Mouse (Mus musculus) ovary, adult 2 months (tissue): ENCODE data around the gene Vmn2r54. TPM values are rescaled to one million over a fixed set of nuclear protein-coding genes. Genes with fewer than 3 reads are reported as not detected.

Experiments used
- polyA plus RNA-seq: library from polyadenylated mRNA; depleted of rRNA; stranded (reverse); fragments of >200 nt; gene quantifications from 2 replicates; pipeline ENCODE4 v1.2.3, GENCODE M21; 2012; rRNA removed

Vmn2r54 gene
- not detected in 2 replicates for polyA plus RNA-seq

DNA sequence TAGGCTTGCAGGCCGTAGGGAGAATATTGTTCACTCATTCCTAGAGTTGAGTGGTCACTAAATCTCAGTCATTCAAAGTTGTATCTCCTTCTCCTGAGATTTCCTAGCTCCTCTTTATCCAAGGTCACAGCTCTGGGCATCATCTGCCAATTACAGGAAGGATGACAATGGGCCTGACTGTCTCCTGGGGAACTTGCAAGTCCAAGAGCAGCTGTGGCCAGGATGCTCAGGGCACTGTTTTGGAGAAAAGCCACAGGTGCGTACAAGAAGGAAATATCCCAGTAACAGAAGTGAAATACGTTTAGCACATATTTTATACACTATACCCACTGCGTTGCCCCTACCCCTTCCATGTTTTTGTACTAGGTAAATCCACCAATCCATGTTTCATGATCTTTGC lies at the start of gene Vmn2r54:
Gene Vmn2r54, minus strand, starts transcription at position 101 of the 400 bp plus-strand sequence.

GRCm38 (mm10) chr7:12684903-12685302 lies 44.8 kb upstream of the Vmn2r54 start, which contains the start of gene Vmn2r55:
TSS of gene Vmn2r55 (minus strand) at chr7:12685003.

GRCm38 (mm10) chr7:12608688-12609087 lies 31.4 kb downstream of the Vmn2r54 start, which contains the start of gene Vmn2r53:
TSS of gene Vmn2r53 (minus strand) at chr7:12608788.

Other genes starting within 250 kb of the Vmn2r54 start
- gene Zfp551, start 217.6 kb downstream of the Vmn2r54 start, polyA plus RNA-seq = 0.76 and 1.3 TPM in 2 replicates
- gene Zfp606, start 162.0 kb downstream of the Vmn2r54 start, polyA plus RNA-seq = 5.5 and 6.0 TPM in 2 replicates
- not detected in 2 replicates for gene 2900092C05Rik, start 127.8 kb downstream of the Vmn2r54 start, polyA plus RNA-seq
- gene Vmn2r53, start 31.5 kb downstream of the Vmn2r54 start, polyA plus RNA-seq = not detected in 2 replicates
- gene Vmn2r55, start 44.7 kb upstream of the Vmn2r54 start, polyA plus RNA-seq = not detected in 2 replicates
- gene Vmn2r56, start 94.7 kb upstream of the Vmn2r54 start, polyA plus RNA-seq = not detected in 2 replicates
- 3.9 and 4.8 TPM in 2 replicates for gene Zscan18, start 163.3 kb upstream of the Vmn2r54 start, polyA plus RNA-seq
- 0.62 and 1.2 TPM in 2 replicates for gene Zfp329, start 178.5 kb upstream of the Vmn2r54 start, polyA plus RNA-seq
- gene Zfp110, start 194.4 kb upstream of the Vmn2r54 start, polyA plus RNA-seq = 4.6 and 11.1 TPM in 2 replicates
- 1.4 and 1.5 TPM in 2 replicates for gene Zfp128, start 240.9 kb upstream of the Vmn2r54 start, polyA plus RNA-seq